Mouse (Mus musculus) brain, embryonic 18.5 days (tissue): ENCODE measurements around the gene Eif5a2.
A peak's percentile ranks its signal among the peaks of the same experiment; 100 is the strongest.

Source experiments
- DNase-seq: peaks from one replicate; pipeline ENCODE4 v3.0.0-alpha.2; 2012; ENCODE audit warnings: low read depth, low spot score

Eif5a2 gene

DNA sequence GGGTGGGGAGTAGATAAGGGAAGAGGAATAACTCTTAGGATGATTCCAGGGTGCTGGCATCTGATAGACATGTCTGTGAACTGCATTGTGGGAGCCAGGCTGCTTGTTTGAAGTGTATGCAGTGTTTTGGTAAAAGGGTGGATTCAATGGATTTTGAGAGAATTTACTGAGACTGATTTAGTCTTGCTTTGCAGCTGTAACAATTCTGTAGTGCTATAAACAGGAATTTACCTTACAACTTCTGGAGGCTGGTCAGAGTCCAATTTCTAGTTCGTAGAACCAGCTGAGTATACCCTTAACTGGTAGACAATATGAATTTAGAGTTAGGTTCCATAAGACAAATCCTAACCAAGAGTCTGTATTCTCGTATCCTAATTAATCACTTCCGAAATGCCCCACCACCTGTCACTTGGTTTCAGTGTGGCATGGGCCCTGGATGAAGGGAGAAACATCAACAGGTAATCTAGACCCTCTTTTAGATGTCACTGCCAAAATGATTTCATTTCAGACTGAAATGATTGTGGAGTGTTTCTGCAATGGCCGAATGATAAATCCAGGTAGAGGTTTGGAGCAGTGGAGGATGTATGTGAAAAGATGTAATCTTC, 27.1 kb downstream of the Eif5a2 start:
- DNase-seq, result no peak

DNA sequence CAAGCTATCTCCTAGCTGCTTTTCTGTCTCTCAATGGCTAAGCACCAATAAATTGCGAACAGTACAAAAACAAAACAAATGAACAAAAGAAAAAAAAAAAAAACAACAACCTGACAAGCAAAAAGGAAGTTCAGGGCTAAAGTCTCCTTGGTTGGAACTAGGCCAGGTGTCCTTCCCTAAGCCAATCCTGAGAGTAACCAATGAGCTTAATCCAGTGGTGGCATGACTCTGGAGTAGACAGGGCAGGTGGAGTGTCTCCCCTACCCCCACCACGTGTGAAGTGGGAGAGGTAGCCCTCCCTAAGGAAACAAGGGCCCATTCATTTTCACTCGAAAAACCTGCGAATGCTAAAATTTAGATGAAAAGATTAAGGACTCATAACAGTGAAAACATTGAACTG, 30.4 kb downstream of the Eif5a2 start:
- DNase-seq, result no peak

GRCm38 (mm10) chr3:28814361-28814760, 33.3 kb downstream of the Eif5a2 start:
- DNase-seq, result peak; percentile 69

DNA sequence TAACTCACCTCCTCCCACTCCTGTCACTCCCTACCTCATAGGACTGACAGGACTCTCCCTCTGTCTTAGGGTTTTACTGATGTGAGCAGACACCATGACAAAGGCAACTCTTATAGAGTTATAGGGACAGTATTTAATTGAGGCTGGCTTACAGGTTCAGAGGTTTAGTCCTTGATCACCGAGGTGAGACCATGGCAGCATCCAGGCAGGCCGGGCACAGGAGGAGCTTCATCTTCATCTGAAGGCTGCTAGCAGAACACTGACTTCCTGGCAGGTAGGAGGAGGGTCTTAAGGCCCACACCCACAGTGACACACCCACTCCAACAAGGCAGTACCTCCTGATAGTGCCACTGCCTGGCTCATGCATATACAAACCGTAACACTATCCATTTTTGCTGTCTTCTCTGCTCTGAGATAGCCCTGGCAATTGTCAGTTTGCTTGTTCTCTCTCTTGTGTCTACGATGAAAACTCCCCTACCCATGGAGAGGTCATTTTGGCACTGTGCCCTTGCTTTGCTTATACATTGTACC, 35.0 kb downstream of the Eif5a2 start:
- no peak for DNase-seq

DNA sequence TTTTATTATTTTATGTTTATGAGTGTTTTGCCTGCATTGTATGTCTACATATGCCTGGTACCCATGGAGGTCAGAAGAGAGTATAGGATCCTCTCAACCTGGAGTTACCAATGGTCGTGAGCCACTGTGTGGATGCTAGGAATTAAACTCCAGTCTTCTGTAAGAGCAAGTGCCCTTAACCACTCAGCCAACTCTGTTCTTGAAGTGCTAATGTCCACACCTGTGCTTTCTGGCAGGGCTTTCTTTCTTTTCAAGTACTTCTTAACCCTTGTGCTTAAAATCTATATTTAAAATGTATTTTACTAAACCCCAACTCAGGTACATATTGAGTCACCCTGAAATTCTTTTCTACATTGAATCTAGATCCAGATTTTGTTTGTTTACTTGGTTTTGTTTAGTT, 45.2 kb downstream of the Eif5a2 start:
- no peak for DNase-seq

DNA sequence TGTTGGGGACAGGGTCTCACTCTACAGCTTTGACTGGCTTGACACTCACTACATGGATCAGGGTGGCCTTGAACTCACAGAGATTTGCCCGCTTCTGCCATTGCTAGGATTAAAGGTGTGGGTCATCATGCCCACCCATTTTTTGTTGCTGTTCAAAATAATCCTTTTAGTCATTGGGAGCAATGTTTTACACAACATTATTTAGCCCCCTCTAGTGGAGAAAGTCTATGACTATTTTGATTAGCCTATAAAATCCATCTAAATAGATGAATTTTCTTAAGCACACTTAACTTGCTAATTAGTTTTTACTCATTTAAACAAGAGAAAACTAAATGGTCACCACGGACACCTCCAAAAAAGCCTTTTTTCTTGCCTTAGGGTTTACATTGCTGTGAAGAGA, 46.5 kb downstream of the Eif5a2 start:
- no peak for DNase-seq

GRCm38 (mm10) chr3:28829454-28829853, 48.4 kb downstream of the Eif5a2 start:
- DNase-seq, result no peak

DNA sequence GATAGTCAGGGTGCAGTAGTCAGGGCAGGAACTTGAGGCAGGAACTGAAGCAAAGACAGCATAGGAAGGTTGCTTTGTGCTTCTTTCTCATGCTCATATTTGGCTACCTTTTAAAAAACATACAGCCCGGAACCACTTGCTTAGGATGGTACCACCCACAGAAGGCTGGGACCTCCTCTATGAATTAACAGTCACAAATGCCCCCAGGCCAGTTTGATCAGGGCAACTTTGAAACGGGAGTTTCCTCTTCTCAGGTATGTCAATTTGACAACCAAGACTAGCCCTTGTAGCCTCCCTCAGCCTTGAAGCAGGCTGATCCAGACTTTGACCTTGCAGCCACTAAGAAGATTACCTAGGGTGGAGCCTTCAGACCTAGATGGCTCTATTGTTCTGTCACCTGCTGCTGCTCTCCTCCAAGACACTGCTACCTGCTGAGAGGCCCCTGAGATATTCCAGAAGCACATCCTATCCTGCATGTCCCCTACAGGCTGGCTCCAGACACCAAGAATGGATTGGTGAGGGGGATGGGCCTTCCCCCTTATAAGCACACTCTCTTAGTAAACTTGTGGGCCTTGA, 55.8 kb downstream of the Eif5a2 start:
- no peak for DNase-seq

DNA sequence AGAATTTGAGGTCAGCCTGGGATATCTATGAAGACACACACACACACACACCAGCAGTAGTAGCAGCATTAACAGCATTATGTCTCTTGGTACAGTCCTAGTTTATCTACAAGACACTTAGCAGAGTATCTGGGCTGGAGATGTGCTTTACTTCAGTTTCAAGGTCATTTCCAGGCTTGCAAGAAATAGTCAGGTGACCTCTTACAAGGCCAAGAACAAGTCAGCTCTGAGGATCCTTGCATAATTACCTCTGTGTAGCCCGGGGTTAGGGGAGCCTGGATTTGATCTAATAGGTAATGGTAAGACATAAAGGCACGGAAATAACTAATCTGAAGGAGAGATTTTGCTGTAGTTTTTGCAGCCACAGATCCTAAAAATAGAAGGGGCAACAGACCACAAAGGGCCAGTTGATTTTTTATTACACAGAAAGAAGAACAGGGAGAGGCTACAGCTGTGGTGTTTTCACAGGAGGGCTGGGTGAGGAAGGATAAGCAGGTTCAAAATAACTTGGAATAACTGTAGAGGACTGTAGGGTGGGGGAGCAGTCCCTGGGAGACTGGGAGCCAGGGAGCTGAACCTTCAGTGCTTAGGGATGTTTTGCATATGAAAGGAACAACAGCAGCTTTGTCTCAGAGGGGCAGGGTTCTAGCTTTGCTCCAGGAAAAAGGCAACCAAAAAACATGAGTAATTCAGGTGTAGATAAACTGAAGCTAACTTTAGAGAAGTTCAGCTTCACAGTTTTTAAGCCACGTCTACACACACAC, 61.0 kb downstream of the Eif5a2 start:
- DNase-seq, result no peak

DNA sequence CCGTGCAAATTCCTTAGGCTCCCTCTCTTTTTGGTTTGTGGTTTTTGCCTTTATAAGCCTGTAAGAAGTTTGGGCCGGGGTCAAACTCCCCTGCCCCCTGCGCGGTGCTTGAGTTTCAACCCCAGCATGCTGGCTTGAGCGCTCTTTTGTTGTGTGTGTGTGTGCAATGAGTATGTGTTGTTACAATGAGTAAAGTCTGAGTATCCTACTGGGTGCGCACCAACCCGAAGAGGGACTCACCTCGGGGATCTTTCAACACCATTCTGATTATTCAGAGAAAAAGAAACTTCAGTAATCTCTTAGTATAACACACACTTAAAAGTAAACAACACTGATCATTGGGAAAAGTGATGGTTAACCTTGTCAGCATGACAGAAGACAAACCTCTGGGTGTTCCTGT, 62.2 kb downstream of the Eif5a2 start:
- no peak for DNase-seq

- no peak for DNase-seq
Observed at GRCm38 (mm10) chr3:28847115-28847514, 66.0 kb downstream of the Eif5a2 start.
